Mouse (Mus musculus) myocyte (in vitro differentiated cells): ENCODE data around the gene Kcnd3. TPM values are rescaled to one million over a fixed set of nuclear protein-coding genes. Genes with fewer than 3 reads are reported as not detected.

Experiments
- H3K27me3 ChIP-seq: one replicate; pipeline ENCODE4 v1.6.1; 2011; ENCODE audit not compliant: control insufficient read depth, insufficient read depth, insufficient read length
- H3K36me3 ChIP-seq: one replicate; pipeline ENCODE4 v1.6.1; 2011; ENCODE audit not compliant: control insufficient read depth, insufficient read depth
- H3K4me2 ChIP-seq: one replicate; pipeline ENCODE4 v1.6.1; 2011; ENCODE audit warnings: low read depth, control low read depth
- H3K4me3 ChIP-seq: one replicate; pipeline ENCODE4 v1.5.1; 2011; ENCODE audit warnings: mild to moderate bottlenecking, control low read depth, moderate library complexity
- H3K79me2 ChIP-seq: one replicate; pipeline ENCODE4 v1.6.1; 2011; ENCODE audit not compliant: control insufficient read depth, insufficient read depth
- H3ac ChIP-seq: one replicate; pipeline ENCODE4 v1.6.1; 2011; ENCODE audit not compliant: control insufficient read depth, insufficient read length
- CEBPB ChIP-seq: IDR thresholded peaks from 2 replicates; pipeline ENCODE4 v1.6.1; 2011; ENCODE audit warnings: mild to moderate bottlenecking, moderate library complexity; ENCODE audit not compliant: poor library complexity, insufficient read depth, severe bottlenecking
- E2F4 ChIP-seq: IDR thresholded peaks from one replicate; pipeline ENCODE4 v1.6.1; 2011; ENCODE audit warnings: mild to moderate bottlenecking, control low read depth, moderate library complexity; ENCODE audit not compliant: insufficient read depth
- MAX ChIP-seq: IDR thresholded peaks from one replicate; pipeline ENCODE4 v1.6.1; 2011; ENCODE audit warnings: low read depth, mild to moderate bottlenecking, control low read depth
- MYOD1 ChIP-seq, 3 experiments: IDR thresholded peaks; one replicate each; pipeline ENCODE4 v1.6.1; 2011; ENCODE audit warnings: control low read depth in 2 of 3, low read depth in 2 of 3, mild to moderate bottlenecking in 2 of 3, moderate library complexity in 1 of 3; ENCODE audit not compliant: insufficient read length in 2 of 3, control insufficient read depth in 1 of 3
- MYOG ChIP-seq, 3 experiments: IDR thresholded peaks; one replicate each; pipeline ENCODE4 v1.6.1; 2011; ENCODE audit warnings: control low read depth in 2 of 3, low read depth in 2 of 3, mild to moderate bottlenecking in 2 of 3; ENCODE audit not compliant: insufficient read length in 2 of 3, control insufficient read depth in 1 of 3, insufficient read depth in 1 of 3
- POLR2A ChIP-seq: IDR thresholded peaks from one replicate; pipeline ENCODE4 v1.6.1; 2011; ENCODE audit warnings: low read depth, mild to moderate bottlenecking, control low read depth, moderate library complexity; ENCODE audit not compliant: insufficient read length
- POLR2AphosphoS2 ChIP-seq: IDR thresholded peaks from one replicate; pipeline ENCODE4 v1.6.1; 2011; ENCODE audit warnings: low read depth, control low read depth; ENCODE audit not compliant: insufficient read length
- REST ChIP-seq: IDR thresholded peaks from one replicate; pipeline ENCODE4 v1.6.1; 2011; ENCODE audit warnings: mild to moderate bottlenecking, control low read depth, moderate library complexity; ENCODE audit not compliant: insufficient read depth, insufficient read length
- SRF ChIP-seq: IDR thresholded peaks from one replicate; pipeline ENCODE4 v1.6.1; 2011; ENCODE audit warnings: low read depth; ENCODE audit not compliant: control insufficient read depth, insufficient read length
- TCF12 ChIP-seq: IDR thresholded peaks from one replicate; pipeline ENCODE4 v1.6.1; 2011; ENCODE audit warnings: mild to moderate bottlenecking, control low read depth; ENCODE audit not compliant: poor library complexity, insufficient read depth, severe bottlenecking
- TCF3 ChIP-seq: IDR thresholded peaks from one replicate; pipeline ENCODE4 v1.6.1; 2011; ENCODE audit warnings: low read depth, control low read depth; ENCODE audit not compliant: insufficient read length
- USF1 ChIP-seq: IDR thresholded peaks from one replicate; pipeline ENCODE4 v1.6.1; 2011; ENCODE audit warnings: low read depth, mild to moderate bottlenecking, control low read depth, moderate library complexity
- polyA plus RNA-seq: library from polyadenylated mRNA; unstranded; fragments of >200 nt; fragmentation: generic; extraction: Trizol; gene quantifications from one replicate; pipeline ENCODE4 v1.2.1, GENCODE M21; 2012; ENCODE audit warnings: missing spikeins

Gene Kcnd3
- polyA plus RNA-seq, 1 experiment = not detected

DNA sequence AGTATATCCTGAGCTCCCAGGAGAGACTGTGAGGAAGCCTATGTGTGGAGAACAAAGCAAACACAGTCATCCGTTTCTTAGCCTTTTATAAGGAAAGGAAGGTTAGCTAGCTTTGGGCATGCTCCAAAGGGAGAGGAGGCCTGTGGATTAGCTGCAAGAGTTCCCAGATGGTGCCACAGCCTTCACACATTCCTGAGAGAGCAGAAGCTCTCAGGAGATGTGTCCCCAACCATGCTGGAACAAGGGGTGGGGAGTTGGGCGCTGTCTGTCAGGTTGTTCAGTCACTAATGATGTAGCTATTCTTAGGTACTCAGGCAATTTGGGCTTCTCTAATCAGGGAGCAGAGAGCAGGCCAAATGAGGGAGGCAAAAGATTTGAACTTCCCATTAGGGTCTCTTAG is 140.1 kb downstream of the Kcnd3 start:
- Histone ChIP-seq H3K4me3 (no peak overlapping the region), H3ac (no peak overlapping the region), H3K27me3 (no peaks in the 10 kb centered on the region), H3K79me2 (no peaks in the 10 kb centered on the region), H3K36me3 (no peaks in the 10 kb centered on the region), H3K4me2 (no peak overlapping the region)
- no peak for TF ChIP-seq E2F4
- TF ChIP-seq USF1 = no peak
- TF ChIP-seq CEBPB = no peak
- TF ChIP-seq MYOD1 (IDR thresholded peaks at IDR 0.05; ENCODE audit: control insufficient read depth in 1 of 3, insufficient read length in 2 of 3, low read depth in 2 of 3) = no peak
- no peak for TF ChIP-seq MAX
- no peak for TF ChIP-seq POLR2AphosphoS2
- no peak for TF ChIP-seq TCF12
- no peak for TF ChIP-seq REST
- TF ChIP-seq POLR2A = no peak
- no peak for TF ChIP-seq TCF3
- no peak for TF ChIP-seq SRF
- TF ChIP-seq MYOG (IDR thresholded peaks at IDR 0.05; ENCODE audit: control insufficient read depth in 1 of 3, insufficient read depth in 1 of 3, insufficient read length in 2 of 3, low read depth in 2 of 3) = no peak

DNA sequence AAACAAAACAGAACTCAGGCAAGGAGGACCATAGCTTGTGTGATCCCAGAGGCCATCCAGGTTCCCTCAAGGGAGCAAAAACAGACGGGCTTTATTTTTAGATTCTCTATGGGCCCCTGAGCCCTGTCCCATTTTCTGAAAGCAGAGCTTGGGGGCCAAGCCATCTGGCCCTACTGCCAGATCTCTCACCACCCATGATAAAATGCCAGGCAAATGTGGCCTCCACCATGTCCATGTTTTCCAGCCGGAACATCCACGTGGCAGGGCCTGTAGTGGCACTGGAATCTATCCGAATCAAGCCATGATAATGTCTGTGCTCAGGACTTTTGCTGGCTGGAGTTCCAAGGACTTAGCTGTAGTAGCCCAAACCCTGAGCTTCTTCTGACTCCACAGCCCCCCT is 148.4 kb downstream of the Kcnd3 start:
- Histone ChIP-seq H3K4me3 (no peak overlapping the region), H3K4me2 (no peak overlapping the region), H3K27me3 (no peaks in the 10 kb centered on the region), H3K79me2 (no peaks in the 10 kb centered on the region), H3K36me3 (no peaks in the 10 kb centered on the region), H3ac (no peak overlapping the region)
- no peak for TF ChIP-seq POLR2AphosphoS2
- TF ChIP-seq TCF12 = no peak
- no peak for TF ChIP-seq TCF3
- TF ChIP-seq MYOG (IDR thresholded peaks at IDR 0.05; ENCODE audit: control insufficient read depth in 1 of 3, insufficient read depth in 1 of 3, insufficient read length in 2 of 3, low read depth in 2 of 3) = no peak
- no peak for TF ChIP-seq SRF
- no peak for TF ChIP-seq POLR2A
- no peak for TF ChIP-seq REST
- no peak for TF ChIP-seq MAX
- TF ChIP-seq CEBPB = no peak
- TF ChIP-seq USF1 = no peak
- no peak for TF ChIP-seq E2F4

DNA sequence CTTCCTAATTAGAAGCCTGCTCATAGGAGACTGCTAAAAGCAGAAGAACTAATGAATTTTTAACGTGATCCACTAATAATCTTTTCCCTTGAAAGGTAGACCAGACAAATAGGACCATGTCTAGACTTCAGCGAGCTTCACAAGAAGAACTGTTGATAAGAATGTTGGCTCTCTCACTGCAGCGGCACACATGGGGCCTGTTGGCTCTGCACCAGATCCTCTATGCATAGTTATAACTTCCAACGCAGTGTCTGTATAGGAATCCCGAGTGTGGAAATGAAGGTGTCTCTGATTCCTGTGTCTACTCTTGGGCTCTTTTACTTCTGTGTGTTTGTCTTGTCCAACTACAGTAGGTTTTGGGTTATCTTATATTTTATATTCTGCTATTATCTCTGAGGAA is 150.8 kb downstream of the Kcnd3 start:
- H3K36me3 ChIP-seq = no peaks in the 10 kb centered on the region
- no peak for TF ChIP-seq MAX
- no peak for TF ChIP-seq E2F4
- TF ChIP-seq POLR2A = no peak
- TF ChIP-seq POLR2AphosphoS2 = no peak
- TF ChIP-seq CEBPB = no peak
- TF ChIP-seq TCF3 = no peak
- TF ChIP-seq REST = no peak
- no peak for TF ChIP-seq TCF12
- no peak for TF ChIP-seq MYOG (IDR thresholded peaks at IDR 0.05; ENCODE audit: control insufficient read depth in 1 of 3, insufficient read depth in 1 of 3, insufficient read length in 2 of 3, low read depth in 2 of 3)
- no peak for TF ChIP-seq USF1
- no peak for TF ChIP-seq MYOD1 (IDR thresholded peaks at IDR 0.05; ENCODE audit: control insufficient read depth in 1 of 3, insufficient read length in 2 of 3, low read depth in 2 of 3)
- no peak for TF ChIP-seq SRF
- no peaks in the 10 kb centered on the region for H3K79me2 ChIP-seq
- no peak overlapping the region for H3K4me3 ChIP-seq
- H3K4me2 ChIP-seq = no peak overlapping the region
- no peaks in the 10 kb centered on the region for H3K27me3 ChIP-seq
- no peak overlapping the region for H3ac ChIP-seq

DNA sequence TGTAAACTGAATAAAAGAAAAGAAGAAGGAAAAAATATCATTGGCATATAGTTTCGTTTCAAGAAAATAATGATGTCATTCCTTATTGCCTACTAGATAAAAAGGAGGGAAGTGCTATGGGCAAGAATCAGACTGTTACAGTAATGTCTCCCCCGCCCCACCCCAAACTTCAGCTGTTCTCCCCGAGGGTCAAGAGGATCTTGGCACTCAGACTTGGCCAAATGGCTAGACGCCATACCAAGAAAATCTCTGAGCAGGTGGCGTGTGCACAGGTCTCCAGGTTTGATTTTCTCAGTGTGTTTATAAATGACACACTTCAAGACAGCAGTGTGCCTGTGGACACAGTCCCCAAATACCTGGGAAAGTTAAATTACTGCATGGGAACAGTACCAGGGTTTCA is 153.6 kb downstream of the Kcnd3 start:
- H3K36me3 ChIP-seq = no peaks in the 10 kb centered on the region
- no peaks in the 10 kb centered on the region for H3K79me2 ChIP-seq
- no peak overlapping the region for H3K4me2 ChIP-seq
- peaks cover 4% of the 10 kb centered on the region for H3K27me3 ChIP-seq
- TF ChIP-seq E2F4 (no peak), REST (no peak), MYOD1 (IDR thresholded peaks at IDR 0.05; ENCODE audit: control insufficient read depth in 1 of 3, insufficient read length in 2 of 3, low read depth in 2 of 3) (no peak), USF1 (no peak), TCF3 (no peak), POLR2A (no peak), MAX (no peak)
- no peak overlapping the region for H3K4me3 ChIP-seq
- no peak overlapping the region for H3ac ChIP-seq

DNA sequence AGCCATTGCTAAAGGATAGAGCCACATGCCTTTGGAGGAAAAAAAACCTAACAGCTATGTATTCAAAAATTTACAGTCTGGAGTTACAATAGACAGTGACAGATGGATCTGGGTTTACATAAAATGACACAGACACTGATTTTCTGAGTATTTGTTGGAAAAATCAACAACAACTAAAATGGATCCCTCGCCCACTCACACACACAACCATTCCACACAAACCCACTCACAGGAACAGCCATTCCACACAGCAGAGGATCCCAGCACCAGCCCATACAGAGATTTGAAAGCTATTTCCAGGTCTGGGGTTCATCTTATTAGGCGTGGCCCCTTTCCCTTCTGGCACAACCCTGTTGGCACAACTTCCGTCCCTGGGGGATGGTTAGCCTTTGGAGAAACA is 156.7 kb downstream of the Kcnd3 start:
- Histone ChIP-seq H3K4me3 (no peak overlapping the region), H3ac (no peak overlapping the region), H3K36me3 (no peaks in the 10 kb centered on the region), H3K4me2 (no peak overlapping the region), H3K27me3 (peaks cover 4% of the 10 kb centered on the region), H3K79me2 (no peaks in the 10 kb centered on the region)
- TF ChIP-seq E2F4 = no peak
- TF ChIP-seq USF1 = no peak
- TF ChIP-seq MYOG (IDR thresholded peaks at IDR 0.05; ENCODE audit: control insufficient read depth in 1 of 3, insufficient read depth in 1 of 3, insufficient read length in 2 of 3, low read depth in 2 of 3) = no peak
- TF ChIP-seq REST = no peak
- TF ChIP-seq MYOD1 (IDR thresholded peaks at IDR 0.05; ENCODE audit: control insufficient read depth in 1 of 3, insufficient read length in 2 of 3, low read depth in 2 of 3) = no peak
- no peak for TF ChIP-seq TCF3
- no peak for TF ChIP-seq MAX
- TF ChIP-seq TCF12 = no peak
- no peak for TF ChIP-seq CEBPB
